Comparison of ENCODE assay signal across 13 mouse cellular contexts in genomic region chr4:153439031-153439430, GRCm38 (mm10). TPM values are rescaled to one million over a fixed set of nuclear protein-coding genes. Genes with fewer than 3 reads are reported as not detected.
A peak's percentile ranks its signal among the peaks of the same experiment; 100 is the strongest.
DNase-seq lines count a peak whose midpoint lies in the region; ATAC-seq lines count a peak whose summit lies in the region.
"Had no signal": no experiment of that assay in that cellular context is flagged by ENCODE, and none has a peak within 500 bp of the region (broad histone marks: within the 10 kb centered on the region; RNA-seq: fewer than 3 reads in every experiment).

No protein-coding gene starts in this region.

- WGBS in midbrain, embryonic 10.5 days, result 69% methylated on average over 12 of the region's 12 CpGs
- 59% methylated on average over 12 of the region's 12 CpGs for WGBS in midbrain, embryonic 11.5 days

- no peak overlapping the region for H3K9ac ChIP-seq in midbrain, embryonic 11.5 days (ENCODE audit: low read length)
- H3K9ac ChIP-seq: liver, embryonic 12.5 days had no signal

- no peak for ATAC-seq in midbrain, embryonic 11.5 days (ENCODE audit: low FRiP score)
- ATAC-seq: activated CD4-positive, CD25-positive, alpha-beta regulatory T cell, adult 4 months; liver, embryonic 12.5 days had no signal

- no peaks in the 10 kb centered on the region for H3K9me3 ChIP-seq in midbrain, embryonic 10.5 days (replicated peaks)
- no peaks in the 10 kb centered on the region for H3K9me3 ChIP-seq in midbrain, embryonic 11.5 days (ENCODE audit: control insufficient read depth, low read length)
- H3K9me3 ChIP-seq: liver, embryonic 12.5 days had no signal

- peaks cover 29% of the 10 kb centered on the region for H3K4me1 ChIP-seq in midbrain, embryonic 10.5 days
- H3K4me1 ChIP-seq in midbrain, embryonic 11.5 days (ENCODE audit: control insufficient read depth, insufficient read depth, low read length), result no peaks in the 10 kb centered on the region
- H3K4me1 ChIP-seq: liver, embryonic 12.5 days had no signal

- intact Hi-C loops in left cerebral cortex, postnatal 25 days (cut with DNase I), result no loop called here

- H3K36me3 ChIP-seq in midbrain, embryonic 10.5 days, result no peaks in the 10 kb centered on the region
- H3K36me3 ChIP-seq in midbrain, embryonic 11.5 days (ENCODE audit: control insufficient read depth, insufficient read depth, low read length), result no peaks in the 10 kb centered on the region
- H3K36me3 ChIP-seq: liver, embryonic 12.5 days had no signal

- no peak for DNase-seq in midbrain, embryonic 10.5 days (ENCODE audit: low spot score)
- no peak for DNase-seq in midbrain, embryonic 11.5 days (ENCODE audit: low spot score, missing footprints)
- peak; percentile 79 for DNase-seq in layer of hippocampus, adult 11-12 months (ENCODE audit: low spot score)
- peak; percentile 86 to 96 for DNase-seq in left cerebral cortex, postnatal 25 days (ENCODE audit: low spot score in 2 of 2)
- peak; percentile 90 for DNase-seq in telencephalon, adult 2 months (ENCODE audit: low read depth, low spot score)
- no peak for DNase-seq in lung, postnatal 10 days
- no peak for DNase-seq in cerebellum, adult 9-10 months
- no peak for DNase-seq in heart, adult 18-20 months
- DNase-seq: thymus, postnatal 25 days had no signal

- no peaks in the 10 kb centered on the region for H3K27me3 ChIP-seq in midbrain, embryonic 10.5 days (ENCODE audit: low read depth, poor library complexity, severe bottlenecking)
- no peaks in the 10 kb centered on the region for H3K27me3 ChIP-seq in midbrain, embryonic 11.5 days (ENCODE audit: control insufficient read depth, insufficient read depth, low read length)
- H3K27me3 ChIP-seq: liver, embryonic 12.5 days had no signal

- peak overlapping the region; percentile 24; the same call in 1 of the 2 replicates for H3K27ac ChIP-seq in midbrain, embryonic 10.5 days (replicated peaks)
- no peak overlapping the region for H3K27ac ChIP-seq in midbrain, embryonic 11.5 days (ENCODE audit: low read depth, low read length)
- H3K27ac ChIP-seq: liver, embryonic 12.5 days had no signal

- H3K4me2 ChIP-seq in midbrain, embryonic 11.5 days, result no peak overlapping the region
- H3K4me2 ChIP-seq: liver, embryonic 12.5 days had no signal

- no peak overlapping the region for H3K4me3 ChIP-seq in midbrain, embryonic 10.5 days
- H3K4me3 ChIP-seq in midbrain, embryonic 11.5 days (ENCODE audit: low read depth, low read length), result no peak overlapping the region
- H3K4me3 ChIP-seq: liver, embryonic 12.5 days had no signal

RNA-seq across cellular contexts. Expression of gene Ajap1, which starts 43.6 kb away (rescaled TPM):
- polyA plus RNA-seq in midbrain, embryonic 10.5 days (2016; fragmentation: Nextera tagmentation; extraction: Ambion mirVana), result 2.2 and 2.4 TPM in 2 replicates
- polyA plus RNA-seq in midbrain, embryonic 11.5 days (2014; fragmentation: Nextera tagmentation; extraction: Ambion mirVana), result 2.1 TPM in 2 replicates
- total RNA-seq in left cerebral cortex, postnatal 25 days (2021), result 10 to 100 TPM; 53.5 to 57.1 TPM
- total RNA-seq in heart, adult 18-20 months (2021), result under 1 TPM; 0.12 to 0.51 TPM
- total RNA-seq: common myeloid progenitor, adult 5-6 weeks had no signal
- polyA plus RNA-seq: activated CD4-positive, CD25-positive, alpha-beta regulatory T cell, adult 4 months; heart, postnatal 0 days had no signal

Comparison
In these comparisons a context has a peak if more than half of its experiments do, and no peak if none do; other contexts are left out.
1. DNase-seq: peak in layer of hippocampus, adult 11-12 months (single experiment), left cerebral cortex, postnatal 25 days (2 of 2) and telencephalon, adult 2 months (single experiment); none in midbrain, embryonic 10.5 days (single experiment), midbrain, embryonic 11.5 days (single experiment), lung, postnatal 10 days (single experiment), cerebellum, adult 9-10 months (single experiment) and heart, adult 18-20 months (0 of 2).
2. RNA of gene Ajap1, which starts 43.6 kb away (total RNA-seq): 53.5 to 57.1 TPM in left cerebral cortex, postnatal 25 days; 0.12 to 0.51 TPM in heart, adult 18-20 months; every median in the first group is over 10 times any median in the second.